Mouse (Mus musculus) kidney, adult 2 months (tissue): ENCODE measurements around the gene Akr1c13. TPM values are rescaled to one million over a fixed set of nuclear protein-coding genes. Genes with fewer than 3 reads are reported as not detected.

ENCODE experiments used
- DNase-seq: peaks from one replicate; pipeline ENCODE4 v3.0.0; 2021
- H3K27ac ChIP-seq: fragments of 200-500 bp; 2 replicates; pipeline ENCODE4 v1.5.1; 2012; ENCODE audit warnings: low read depth, low read length, control low read depth, inconsistent platforms; ENCODE audit not compliant: insufficient read depth
- H3K27me3 ChIP-seq: fragments of 200-500 bp; replicated peaks from 2 replicates; pipeline ENCODE4 v1.6.1; 2012; ENCODE audit warnings: mild to moderate bottlenecking, moderate library complexity, low read length, inconsistent platforms; ENCODE audit not compliant: control insufficient read depth, insufficient read depth
- H3K36me3 ChIP-seq: fragments of 200-500 bp; 2 replicates; pipeline ENCODE4 v1.6.1; 2012; ENCODE audit warnings: mild to moderate bottlenecking, moderate library complexity, low read length, inconsistent platforms; ENCODE audit not compliant: control insufficient read depth, insufficient read depth
- H3K4me1 ChIP-seq: fragments of 200-500 bp; 2 replicates; pipeline ENCODE4 v1.6.1; 2011; ENCODE audit warnings: low read length; ENCODE audit not compliant: control insufficient read depth, insufficient read depth
- H3K4me3 ChIP-seq: fragments of 200-500 bp; 2 replicates; pipeline ENCODE4 v1.5.1; 2011; ENCODE audit warnings: mild to moderate bottlenecking, low read depth, low read length, control low read depth; ENCODE audit not compliant: insufficient read depth
- CTCF ChIP-seq: fragments of 200-500 bp; conservative IDR thresholded peaks from 2 replicates; pipeline ENCODE4 v1.5.1; 2011; ENCODE audit warnings: low read depth, mild to moderate bottlenecking, control low read depth, low read length, moderate library complexity, mixed read lengths; ENCODE audit not compliant: insufficient read depth, insufficient read length
- POLR2A ChIP-seq: fragments of 200-500 bp; IDR thresholded peaks from one replicate; pipeline ENCODE4 v1.6.1; 2011; ENCODE audit warnings: low read depth, low read length, control low read depth
- WGBS: fragments of 180-500 bp; shearing (Covaris S2); methylation state at CpG from one replicate; pipeline ENCODE4 v1.1.7; 2018; 5-methylcytosine and 5-hydroxymethylcytosine counted together
- polyA plus RNA-seq: library from polyadenylated mRNA; depleted of rRNA; stranded (reverse); fragments of >200 nt; gene quantifications from 2 replicates; pipeline ENCODE4 v1.2.3, GENCODE M21; 2012; rRNA removed

Gene Akr1c13
- polyA plus RNA-seq, 1 experiment, result 17.2 TPM

- Histone ChIP-seq H3K4me3 (no peak overlapping the region), H3K4me1 (no peaks in the 10 kb centered on the region), H3K27ac (no peak overlapping the region), H3K27me3 (no peaks in the 10 kb centered on the region), H3K36me3 (no peaks in the 10 kb centered on the region)
- DNase-seq, result no peak
- TF ChIP-seq POLR2A (no peak), CTCF (no peak)
- WGBS, result 70% methylated on average over 3 of the region's 3 CpGs
Observed at GRCm38 (mm10) chr13:4249347-4249746, 58.4 kb downstream of the Akr1c13 start.

Other genes starting within 250 kb of the Akr1c13 start
- gene Ucn3, start 245.8 kb upstream of the Akr1c13 start, polyA plus RNA-seq, result not detected in 2 replicates
- 11.4 and 14.1 TPM in 2 replicates for gene Akr1c14, start 142.1 kb upstream of the Akr1c13 start, polyA plus RNA-seq
- gene Akr1c18, start 40.5 kb upstream of the Akr1c13 start, polyA plus RNA-seq, result 36.6 and 44.6 TPM in 2 replicates
- 16.5 and 24.1 TPM in 2 replicates for gene Akr1c19, start 37.5 kb downstream of the Akr1c13 start, polyA plus RNA-seq
- 3.1 and 4.6 TPM in 2 replicates for gene Akr1c12, start 88.3 kb downstream of the Akr1c13 start, polyA plus RNA-seq
- 0.08 TPM in 1 of 2 replicates, not detected in the other for gene Akr1c6, start 243.2 kb downstream of the Akr1c13 start, polyA plus RNA-seq